Mouse (Mus musculus): ENCODE data around the gene H2-Ke6. TPM values are rescaled to one million over a fixed set of nuclear protein-coding genes. Genes with fewer than 3 reads are reported as not detected.

H2-Ke6 gene
- total and polyA plus RNA-seq, 2 experiments = 80.5 to 162 TPM

- no peak overlapping the region for H3K27ac ChIP-seq (replicated peaks; ENCODE audit: insufficient read depth, low read depth, low read length)
- H3K79me2 ChIP-seq (ENCODE audit: control insufficient read depth, insufficient read depth, low read length) = peaks cover 29% of the 10 kb centered on the region
- no peak for TF ChIP-seq POLR2A (IDR thresholded peaks at IDR 0.05; ENCODE audit: extremely low read depth, insufficient read depth, low read length)
- no peak for TF ChIP-seq CTCF (IDR thresholded peaks at IDR 0.05; ENCODE audit: low read depth, low read length)
- no peak overlapping the region for H3K4me3 ChIP-seq (ENCODE audit: insufficient read depth, low read depth, low read length)
- H3K4me1 ChIP-seq (ENCODE audit: control insufficient read depth, insufficient read depth, low read length) = peaks cover 33% of the 10 kb centered on the region
- 79% methylated on average over 17 of the region's 17 CpGs for WGBS
- no peak overlapping the region for H3K9ac ChIP-seq (ENCODE audit: low read depth, low read length)
- DNase-seq (ENCODE audit: extremely low read depth, low read depth, low spot score) = no peak
- no peaks in the 10 kb centered on the region for H3K27me3 ChIP-seq (ENCODE audit: control insufficient read depth, insufficient read depth, low read length)
- peaks cover 4% of the 10 kb centered on the region; the same call in 1 of the 2 replicates for H3K36me3 ChIP-seq (ENCODE audit: control insufficient read depth, insufficient read depth, low read length)
Measured at GRCm38 (mm10) chr17:34028501-34029149, 765 bp upstream of the H2-Ke6 start.

- peaks cover 4% of the 10 kb centered on the region; the same call in 1 of the 2 replicates for H3K36me3 ChIP-seq (ENCODE audit: control insufficient read depth, insufficient read depth, low read length)
- H3K27ac ChIP-seq (replicated peaks; ENCODE audit: insufficient read depth, low read depth, low read length) = peak overlapping the region; percentile 77
- DNase-seq (ENCODE audit: extremely low read depth, low read depth, low spot score) = peak; percentile 55
- H3K9ac ChIP-seq (ENCODE audit: low read depth, low read length) = peak overlapping the region; percentile 84
- peak overlapping the region; percentile 85 for H3K4me3 ChIP-seq (ENCODE audit: insufficient read depth, low read depth, low read length)
- 20% methylated on average over 36 of the region's 36 CpGs for WGBS
- peaks cover 28% of the 10 kb centered on the region for H3K4me1 ChIP-seq (ENCODE audit: control insufficient read depth, insufficient read depth, low read length)
- no peaks in the 10 kb centered on the region for H3K27me3 ChIP-seq (ENCODE audit: control insufficient read depth, insufficient read depth, low read length)
- H3K79me2 ChIP-seq (ENCODE audit: control insufficient read depth, insufficient read depth, low read length) = peaks cover 20% of the 10 kb centered on the region
- TF ChIP-seq POLR2A (IDR thresholded peaks at IDR 0.05; ENCODE audit: extremely low read depth, insufficient read depth, low read length) (no peak), CTCF (IDR thresholded peaks at IDR 0.05; ENCODE audit: low read depth, low read length) (0 out of 2 replicates have a peak, but pooled peaks have one; percentile 1)
Measured at GRCm38 (mm10) chr17:34026917-34027655, 774 bp downstream of the H2-Ke6 start.

- Histone ChIP-seq H3K9ac (ENCODE audit: low read depth, low read length) (no peak overlapping the region), H3K79me2 (ENCODE audit: control insufficient read depth, insufficient read depth, low read length) (peaks cover 16% of the 10 kb centered on the region), H3K27ac (replicated peaks; ENCODE audit: insufficient read depth, low read depth, low read length) (no peak overlapping the region), H3K27me3 (ENCODE audit: control insufficient read depth, insufficient read depth, low read length) (no peaks in the 10 kb centered on the region), H3K36me3 (ENCODE audit: control insufficient read depth, insufficient read depth, low read length) (peaks cover 4% of the 10 kb centered on the region; the same call in 1 of the 2 replicates), H3K4me3 (ENCODE audit: insufficient read depth, low read depth, low read length) (no peak overlapping the region), H3K4me1 (ENCODE audit: control insufficient read depth, insufficient read depth, low read length) (peaks cover 28% of the 10 kb centered on the region)
- WGBS = 76% methylated on average over 2 of the region's 2 CpGs
- no peak for TF ChIP-seq POLR2A (IDR thresholded peaks at IDR 0.05; ENCODE audit: extremely low read depth, insufficient read depth, low read length)
- TF ChIP-seq CTCF (IDR thresholded peaks at IDR 0.05; ENCODE audit: low read depth, low read length) = no peak
- no peak for DNase-seq (ENCODE audit: extremely low read depth, low read depth, low spot score)
Measured at GRCm38 (mm10) chr17:34026221-34026620, 1.6 kb downstream of the H2-Ke6 start.

DNA sequence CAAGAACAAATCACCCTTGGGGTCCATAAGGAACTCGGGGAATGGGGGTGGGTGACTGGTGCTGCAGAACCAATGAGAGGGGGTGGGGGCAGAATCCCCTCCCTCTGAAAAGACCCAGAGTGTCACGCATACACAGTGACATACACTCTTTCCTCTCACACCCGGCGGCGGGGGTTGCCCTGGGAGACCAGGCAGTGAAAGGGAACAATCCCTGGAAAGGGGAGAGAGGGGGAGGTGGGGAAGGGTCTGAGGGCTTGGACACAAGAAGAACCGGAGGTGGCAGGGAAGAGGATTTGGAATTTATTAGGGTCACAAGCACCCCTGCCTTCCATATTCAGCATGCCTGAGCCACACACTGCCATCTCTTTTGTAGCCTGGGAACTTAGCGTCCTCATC is 2.1 kb downstream of the H2-Ke6 start:
- peaks cover 27% of the 10 kb centered on the region for H3K4me1 ChIP-seq (ENCODE audit: control insufficient read depth, insufficient read depth, low read length)
- H3K36me3 ChIP-seq (ENCODE audit: control insufficient read depth, insufficient read depth, low read length) = peaks cover 4% of the 10 kb centered on the region; the same call in 1 of the 2 replicates

DNA sequence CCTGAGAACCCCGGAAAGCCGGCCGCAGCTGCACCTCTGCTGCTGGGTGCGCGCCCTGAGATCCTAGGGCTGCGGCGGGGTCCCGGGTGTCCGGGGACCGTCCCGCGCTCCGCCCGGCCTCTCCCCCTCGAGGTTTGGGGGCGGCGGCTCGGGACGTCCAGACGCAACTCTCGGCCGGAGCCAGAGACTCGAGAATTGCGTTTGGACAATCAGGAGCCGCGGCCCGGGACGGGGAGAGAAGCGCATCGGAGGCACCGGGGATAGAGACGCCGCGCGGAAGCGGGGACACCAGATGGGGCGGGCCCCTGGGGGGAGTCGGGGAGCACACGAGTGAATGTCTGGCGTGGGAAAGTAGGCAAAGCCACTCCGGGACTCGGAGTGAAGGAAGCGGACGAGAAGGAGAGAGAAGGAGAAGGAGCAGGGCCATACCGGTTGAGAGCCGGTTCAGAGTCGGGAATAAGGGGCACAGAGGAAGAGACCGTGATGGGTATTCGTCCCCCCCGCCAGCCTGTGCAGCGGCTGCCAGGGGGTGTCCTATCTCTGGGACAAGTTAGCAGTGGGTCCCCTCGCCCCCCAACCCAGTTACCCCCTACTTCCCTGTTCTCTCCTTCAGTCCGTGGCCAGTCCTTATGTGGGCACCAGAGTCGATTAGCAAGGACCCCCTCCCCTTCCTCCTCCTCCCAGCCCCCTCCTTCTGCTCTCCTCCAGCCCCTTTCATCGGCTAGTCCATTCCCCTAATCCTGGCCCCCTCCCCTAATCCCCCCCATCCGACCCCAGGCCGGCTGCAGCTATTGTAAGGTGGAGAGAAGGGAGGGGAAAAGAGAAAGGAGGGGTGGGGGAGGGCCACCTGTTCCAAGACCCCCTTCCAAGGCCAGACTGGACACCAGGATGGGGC is 2.8 kb downstream of the H2-Ke6 start:
- peak overlapping the region; percentile 97 for H3K4me3 ChIP-seq (ENCODE audit: insufficient read depth, low read depth, low read length)
- H3K36me3 ChIP-seq (ENCODE audit: control insufficient read depth, insufficient read depth, low read length) = peaks cover 4% of the 10 kb centered on the region; the same call in 1 of the 2 replicates
- no peaks in the 10 kb centered on the region for H3K27me3 ChIP-seq (ENCODE audit: control insufficient read depth, insufficient read depth, low read length)
- peaks cover 5% of the 10 kb centered on the region; the same call in 1 of the 2 replicates for H3K79me2 ChIP-seq (ENCODE audit: control insufficient read depth, insufficient read depth, low read length)
- DNase-seq (ENCODE audit: extremely low read depth, low read depth, low spot score) = no peak
- TF ChIP-seq POLR2A (IDR thresholded peaks at IDR 0.05; ENCODE audit: extremely low read depth, insufficient read depth, low read length) = no peak
- TF ChIP-seq CTCF (IDR thresholded peaks at IDR 0.05; ENCODE audit: low read depth, low read length) = no peak
- H3K27ac ChIP-seq (replicated peaks; ENCODE audit: insufficient read depth, low read depth, low read length) = peak overlapping the region; percentile 88
- WGBS = 3% methylated on average over 57 of the region's 57 CpGs
- peak overlapping the region; percentile 99 for H3K9ac ChIP-seq (ENCODE audit: low read depth, low read length)
- H3K4me1 ChIP-seq (ENCODE audit: control insufficient read depth, insufficient read depth, low read length) = peaks cover 21% of the 10 kb centered on the region

More for the DNA sequence above, 2.1 kb downstream of the H2-Ke6 start:
- peaks cover 11% of the 10 kb centered on the region for H3K79me2 ChIP-seq (ENCODE audit: control insufficient read depth, insufficient read depth, low read length)
- H3K27ac ChIP-seq (replicated peaks; ENCODE audit: insufficient read depth, low read depth, low read length) = no peak overlapping the region
- TF ChIP-seq CTCF (IDR thresholded peaks at IDR 0.05; ENCODE audit: low read depth, low read length) (no peak), POLR2A (IDR thresholded peaks at IDR 0.05; ENCODE audit: extremely low read depth, insufficient read depth, low read length) (no peak)
- WGBS = 71% methylated on average over 7 of the region's 7 CpGs
- no peak overlapping the region for H3K4me3 ChIP-seq (ENCODE audit: insufficient read depth, low read depth, low read length)
- no peaks in the 10 kb centered on the region for H3K27me3 ChIP-seq (ENCODE audit: control insufficient read depth, insufficient read depth, low read length)
- DNase-seq (ENCODE audit: extremely low read depth, low read depth, low spot score) = no peak
- H3K9ac ChIP-seq (ENCODE audit: low read depth, low read length) = no peak overlapping the region

All from liver, adult 2 months (tissue).